Mouse (Mus musculus): Measurements from ENCODE around the gene Eif2b4. TPM values are rescaled to one million over a fixed set of nuclear protein-coding genes. Genes with fewer than 3 reads are reported as not detected.

Eif2b4 gene
- polyA plus RNA-seq, 1 experiment from 2014 or later, result 73.3 TPM

DNA sequence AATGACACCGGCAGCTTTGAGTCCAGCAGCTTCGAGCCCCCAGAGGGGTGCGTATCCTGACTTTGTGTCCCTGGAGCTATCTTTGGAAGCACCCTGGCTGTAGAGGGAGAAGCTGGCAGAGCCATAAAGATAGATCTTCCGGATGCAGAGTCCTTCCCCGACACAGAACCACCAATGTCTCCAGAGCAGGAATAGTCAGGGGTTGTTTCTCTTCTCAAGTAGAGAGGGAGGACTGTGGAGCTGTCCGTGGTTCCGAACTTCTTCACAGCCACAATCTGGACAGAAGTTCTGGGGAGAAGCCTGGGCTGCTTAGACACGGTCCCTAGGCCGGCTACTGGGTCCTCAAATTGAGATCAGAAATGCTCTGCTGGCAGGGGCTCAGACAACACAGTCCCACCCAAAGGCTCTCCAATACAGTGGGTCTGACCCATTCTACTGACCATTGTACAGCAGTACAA is 54.2 kb downstream of the Eif2b4 start:
- peak overlapping the region; percentile 31 for H3K4me3 ChIP-seq (ENCODE audit: low read length)
- H3K4me2 ChIP-seq (ENCODE audit: low read depth, low read length), result peak overlapping the region; percentile 58
- H3K36me3 ChIP-seq (ENCODE audit: control insufficient read depth, insufficient read depth), result peaks cover 10% of the 10 kb centered on the region
- WGBS, result 9% methylated on average over 9 of the region's 9 CpGs
- H3K27ac ChIP-seq (ENCODE audit: low read length), result no peak overlapping the region
- H3K9me3 ChIP-seq (replicated peaks; ENCODE audit: control insufficient read depth, low read length), result no peaks in the 10 kb centered on the region
- no peak overlapping the region for H3K9ac ChIP-seq (ENCODE audit: low read length)
- ATAC-seq (replicated peaks; ENCODE audit: extremely low read depth, insufficient read depth, low FRiP score), result 0 out of 2 replicates have a peak, but pooled peaks have one; percentile 14
- H3K4me1 ChIP-seq (ENCODE audit: control insufficient read depth, insufficient read depth, low read length), result peaks cover 17% of the 10 kb centered on the region
- H3K27me3 ChIP-seq (ENCODE audit: control insufficient read depth, insufficient read depth, low read length), result peaks cover 47% of the 10 kb centered on the region

GRCm38 (mm10) chr5:31138241-31138967 is 54.8 kb downstream of the Eif2b4 start, which contains the start of gene Ucn:
Ucn (minus strand) TSS chr5:31138829.
- peak within 1 kb of the TSS; percentile 58 for H3K4me2 ChIP-seq (ENCODE audit: low read depth, low read length)
- WGBS, result 2% methylated on average over 52 of the region's 52 CpGs
- H3K9ac ChIP-seq (ENCODE audit: low read length), result no peak within 1 kb of the TSS
- peaks cover 17% of the 10 kb centered on the region for H3K4me1 ChIP-seq (ENCODE audit: control insufficient read depth, insufficient read depth, low read length)
- no peak within 1 kb of the TSS for H3K27ac ChIP-seq (ENCODE audit: low read length)
- H3K27me3 ChIP-seq (ENCODE audit: control insufficient read depth, insufficient read depth, low read length), result peaks cover 47% of the 10 kb centered on the region
- 0 out of 2 replicates have a peak, but pooled peaks have one; percentile 49 for ATAC-seq (replicated peaks; ENCODE audit: extremely low read depth, insufficient read depth, low FRiP score)
- H3K36me3 ChIP-seq (ENCODE audit: control insufficient read depth, insufficient read depth), result peaks cover 10% of the 10 kb centered on the region
- no peaks in the 10 kb centered on the region for H3K9me3 ChIP-seq (replicated peaks; ENCODE audit: control insufficient read depth, low read length)
- peak within 1 kb of the TSS; percentile 31 for H3K4me3 ChIP-seq (ENCODE audit: low read length)

DNA sequence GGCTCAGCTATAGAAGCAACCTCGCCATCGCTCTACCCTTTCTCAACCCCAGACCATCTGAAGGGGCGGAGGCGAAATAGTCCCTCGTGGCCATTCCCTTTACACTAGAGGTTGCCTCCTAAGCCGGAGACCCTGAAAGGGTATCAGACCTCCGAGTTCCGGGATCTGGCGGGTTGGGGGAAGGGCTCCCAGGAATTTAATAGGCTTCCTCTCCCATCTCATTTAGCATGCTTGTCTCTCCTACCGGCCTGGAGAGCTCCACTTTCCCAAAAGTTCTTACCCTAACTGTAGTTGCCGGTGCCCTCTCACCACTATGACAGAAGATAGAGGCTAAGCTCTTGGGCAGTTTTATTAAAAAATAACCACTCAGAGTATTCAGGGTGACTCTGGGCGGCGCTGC is 55.6 kb downstream of the Eif2b4 start:
- peak overlapping the region; percentile 31 for H3K4me3 ChIP-seq (ENCODE audit: low read length)

More for the DNA sequence above, 55.6 kb downstream of the Eif2b4 start:
- Histone ChIP-seq H3K27me3 (ENCODE audit: control insufficient read depth, insufficient read depth, low read length) (peaks cover 47% of the 10 kb centered on the region), H3K27ac (ENCODE audit: low read length) (no peak overlapping the region), H3K4me1 (ENCODE audit: control insufficient read depth, insufficient read depth, low read length) (peaks cover 17% of the 10 kb centered on the region), H3K4me2 (ENCODE audit: low read depth, low read length) (peak overlapping the region; percentile 58), H3K36me3 (ENCODE audit: control insufficient read depth, insufficient read depth) (peaks cover 7% of the 10 kb centered on the region), H3K9me3 (replicated peaks; ENCODE audit: control insufficient read depth, low read length) (no peaks in the 10 kb centered on the region), H3K9ac (ENCODE audit: low read length) (no peak overlapping the region)
- no peak for ATAC-seq (replicated peaks; ENCODE audit: extremely low read depth, insufficient read depth, low FRiP score)
- WGBS, result 4% methylated on average over 13 of the region's 13 CpGs

Other genes starting within 250 kb of the Eif2b4 start
- gene Cgref1, start 247.8 kb downstream of the Eif2b4 start, polyA plus RNA-seq (2015; fragmentation: Nextera tagmentation; extraction: Ambion mirVana), result 2.6 and 2.7 TPM in 2 replicates
- gene Preb, start 233.1 kb downstream of the Eif2b4 start, polyA plus RNA-seq (2015; fragmentation: Nextera tagmentation; extraction: Ambion mirVana), result 95.9 and 96.5 TPM in 2 replicates
- 0.09 and 0.24 TPM in 2 replicates for gene Tcf23, start 224.8 kb downstream of the Eif2b4 start, polyA plus RNA-seq (2015; fragmentation: Nextera tagmentation; extraction: Ambion mirVana)
- gene Atraid, start 145.1 kb downstream of the Eif2b4 start, polyA plus RNA-seq (2015; fragmentation: Nextera tagmentation; extraction: Ambion mirVana), result 117 and 121 TPM in 2 replicates
- gene Slc5a6, start 144.5 kb downstream of the Eif2b4 start, polyA plus RNA-seq (2015; fragmentation: Nextera tagmentation; extraction: Ambion mirVana), result 9.4 and 9.5 TPM in 2 replicates
- gene Cad, start 138.7 kb downstream of the Eif2b4 start, polyA plus RNA-seq (2015; fragmentation: Nextera tagmentation; extraction: Ambion mirVana), result 14.4 and 18.4 TPM in 2 replicates
- gene Dnajc5g, start 87.1 kb downstream of the Eif2b4 start, polyA plus RNA-seq (2015; fragmentation: Nextera tagmentation; extraction: Ambion mirVana), result not detected in 2 replicates
- 0.27 and 0.35 TPM in 2 replicates for gene Slc30a3, start 85.2 kb downstream of the Eif2b4 start, polyA plus RNA-seq (2015; fragmentation: Nextera tagmentation; extraction: Ambion mirVana)
- gene Trim54, start 76.7 kb downstream of the Eif2b4 start, polyA plus RNA-seq (2015; fragmentation: Nextera tagmentation; extraction: Ambion mirVana), result 8.1 and 11.2 TPM in 2 replicates
- gene Ucn, start 54.6 kb downstream of the Eif2b4 start, polyA plus RNA-seq (2015; fragmentation: Nextera tagmentation; extraction: Ambion mirVana), result not detected in 2 replicates
- 87.6 and 91.5 TPM in 2 replicates for gene Mpv17, start 39.2 kb downstream of the Eif2b4 start, polyA plus RNA-seq (2015; fragmentation: Nextera tagmentation; extraction: Ambion mirVana)
- gene Gm29609, start 13.5 kb downstream of the Eif2b4 start, polyA plus RNA-seq (2015; fragmentation: Nextera tagmentation; extraction: Ambion mirVana), result 0.63 and 1.3 TPM in 2 replicates
- gene Gtf3c2, start 13.3 kb downstream of the Eif2b4 start, polyA plus RNA-seq (2015; fragmentation: Nextera tagmentation; extraction: Ambion mirVana), result 39.7 and 46.4 TPM in 2 replicates
- 113 and 122 TPM in 2 replicates for gene Snx17, start 203 bp downstream of the Eif2b4 start, polyA plus RNA-seq (2015; fragmentation: Nextera tagmentation; extraction: Ambion mirVana)
- 6.2 and 6.5 TPM in 2 replicates for gene Zfp513, start 8.9 kb upstream of the Eif2b4 start, polyA plus RNA-seq (2015; fragmentation: Nextera tagmentation; extraction: Ambion mirVana)
- gene Ppm1g, start 27.3 kb upstream of the Eif2b4 start, polyA plus RNA-seq (2015; fragmentation: Nextera tagmentation; extraction: Ambion mirVana), result 102 and 103 TPM in 2 replicates
- 123 TPM in 2 replicates for gene Nrbp1, start 47.4 kb upstream of the Eif2b4 start, polyA plus RNA-seq (2015; fragmentation: Nextera tagmentation; extraction: Ambion mirVana)
- 0.29 and 0.40 TPM in 2 replicates for gene Gm9970, start 47.8 kb upstream of the Eif2b4 start, polyA plus RNA-seq (2015; fragmentation: Nextera tagmentation; extraction: Ambion mirVana)
- 5.4 and 6.3 TPM in 2 replicates for gene Krtcap3, start 58.3 kb upstream of the Eif2b4 start, polyA plus RNA-seq (2015; fragmentation: Nextera tagmentation; extraction: Ambion mirVana)
- 22.3 and 26.8 TPM in 2 replicates for gene Ift172, start 97.7 kb upstream of the Eif2b4 start, polyA plus RNA-seq (2015; fragmentation: Nextera tagmentation; extraction: Ambion mirVana)
- 15.7 and 16.9 TPM in 2 replicates for gene Fndc4, start 102.7 kb upstream of the Eif2b4 start, polyA plus RNA-seq (2015; fragmentation: Nextera tagmentation; extraction: Ambion mirVana)
- gene Gckr, start 104.0 kb upstream of the Eif2b4 start, polyA plus RNA-seq (2015; fragmentation: Nextera tagmentation; extraction: Ambion mirVana), result 0.16 and 0.18 TPM in 2 replicates